Mouse (Mus musculus) T-helper 2 cell (primary cell): ENCODE measurements around the gene Ppp6r1.

Source experiments
- in situ Hi-C: fragments of 300-600 bp; cut with MboI, MseI; formaldehyde crosslinking; loops from one replicate; pipeline ENCODE4 v1.15.1; 2025; ENCODE audit warnings: high pct_unique_total_duplicates

Gene Ppp6r1

GRCm38 (mm10) chr7:4658128-4658907 is 501 bp downstream of the Ppp6r1 start:
- in situ Hi-C loops, result loop anchor here (25.0 kb wide), 1 partner anchor 996 kb away; the partner anchor contains the start of gene Leng1

- in situ Hi-C loops, result loop anchor here (25.0 kb wide), 1 partner anchor 995 kb away; the partner anchor contains the start of gene Leng1
These were observed 1.2 kb downstream of the Ppp6r1 start for GRCm38 (mm10) chr7:4657521-4658127.

DNA sequence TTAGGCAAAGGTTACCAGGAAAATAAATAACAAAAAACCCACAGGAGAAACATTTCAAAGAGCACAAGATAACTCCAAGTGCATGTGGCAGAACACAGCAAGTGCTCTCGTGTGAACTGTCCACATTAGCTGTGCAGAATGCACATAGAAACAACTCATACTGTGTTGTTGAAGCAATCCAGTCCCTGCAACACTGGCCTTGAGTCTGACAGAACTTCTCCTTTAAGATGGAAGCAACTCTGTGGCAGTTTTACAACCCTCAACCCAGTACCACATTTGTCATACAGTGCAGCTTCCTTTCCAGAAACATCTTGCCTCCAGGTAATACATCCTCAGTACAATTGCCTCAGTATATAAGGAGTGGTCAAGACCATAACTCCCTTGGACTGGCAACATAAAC is 2.0 kb downstream of the Ppp6r1 start:
- in situ Hi-C loops, result loop anchor here (25.0 kb wide), 1 partner anchor 995 kb away; the partner anchor contains the start of gene Leng1

- in situ Hi-C loops, result loop anchor here (25.0 kb wide), 1 partner anchor 994 kb away; the partner anchor contains the start of gene Leng1
These were observed 2.9 kb downstream of the Ppp6r1 start for GRCm38 (mm10) chr7:4655916-4656315.

- in situ Hi-C loops, result loop anchor here (25.0 kb wide), 1 partner anchor 993 kb away; the partner anchor contains the start of gene Leng1
These were observed 3.4 kb downstream of the Ppp6r1 start for GRCm38 (mm10) chr7:4655393-4655792.

- in situ Hi-C loops, result loop anchor here (25.0 kb wide), 1 partner anchor 992 kb away; the partner anchor contains the start of gene Leng1
These were observed 4.6 kb downstream of the Ppp6r1 start for GRCm38 (mm10) chr7:4654221-4654620.

DNA sequence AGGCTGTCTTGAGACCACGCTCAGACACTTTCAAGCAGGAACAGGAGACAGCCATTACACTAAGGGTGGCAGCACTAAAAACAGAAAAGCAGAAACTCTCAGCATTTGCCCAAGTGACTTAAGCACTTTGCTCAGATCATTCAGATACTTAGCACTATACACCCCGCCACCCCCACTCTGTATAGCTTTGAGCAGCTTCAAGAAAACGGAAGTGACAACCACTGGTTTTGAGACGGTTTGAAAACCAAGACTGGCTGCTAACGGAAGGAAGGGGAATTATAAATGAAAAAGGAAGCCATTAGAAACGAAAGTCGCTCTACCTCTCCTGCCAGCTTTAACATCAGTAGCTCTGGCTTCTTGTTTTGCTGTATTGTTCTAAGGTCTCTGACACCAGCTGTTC is 5.0 kb downstream of the Ppp6r1 start:
- in situ Hi-C loops, result loop anchor here (25.0 kb wide), 1 partner anchor 991 kb away; the partner anchor contains the start of gene Leng1

DNA sequence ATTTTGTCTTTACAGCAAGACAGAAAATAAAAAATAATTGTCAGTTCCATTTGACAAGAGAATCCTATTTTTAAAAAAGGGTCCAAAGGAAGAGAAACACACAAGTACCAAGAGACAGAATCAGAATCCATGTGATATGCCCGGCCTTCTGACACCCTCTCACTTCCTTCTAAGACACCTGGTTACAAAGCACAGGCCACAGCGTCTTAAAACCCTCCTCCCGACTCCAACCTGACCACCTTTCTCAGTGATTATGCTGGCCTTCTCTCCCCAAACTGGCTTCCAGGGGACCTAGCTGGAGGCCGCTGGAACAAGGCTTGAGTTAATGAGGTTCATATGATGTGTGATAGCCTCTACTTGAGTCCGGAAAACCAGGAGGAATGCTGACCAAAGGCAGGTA is 5.5 kb downstream of the Ppp6r1 start:
- in situ Hi-C loops, result loop anchor here (25.0 kb wide), 1 partner anchor 991 kb away; the partner anchor contains the start of gene Leng1

GRCm38 (mm10) chr7:4652726-4653125 is 6.1 kb downstream of the Ppp6r1 start:
- in situ Hi-C loops, result loop anchor here (25.0 kb wide), 1 partner anchor 990 kb away; the partner anchor contains the start of gene Leng1

- in situ Hi-C loops, result loop anchor here (25.0 kb wide), 1 partner anchor 989 kb away; the partner anchor contains the start of gene Leng1
These were observed 7.2 kb downstream of the Ppp6r1 start for GRCm38 (mm10) chr7:4651581-4651980.

- in situ Hi-C loops, result loop anchor here (25.0 kb wide), 1 partner anchor 1514 kb away; the partner anchor contains the start of genes Zfp444 and Zfp787
These were observed 10.8 kb downstream of the Ppp6r1 start for GRCm38 (mm10) chr7:4647992-4648391.

GRCm38 (mm10) chr7:4647291-4647690 is 11.5 kb downstream of the Ppp6r1 start:
- in situ Hi-C loops, result loop anchor here (25.0 kb wide), 1 partner anchor 1515 kb away; the partner anchor contains the start of genes Zfp444 and Zfp787

DNA sequence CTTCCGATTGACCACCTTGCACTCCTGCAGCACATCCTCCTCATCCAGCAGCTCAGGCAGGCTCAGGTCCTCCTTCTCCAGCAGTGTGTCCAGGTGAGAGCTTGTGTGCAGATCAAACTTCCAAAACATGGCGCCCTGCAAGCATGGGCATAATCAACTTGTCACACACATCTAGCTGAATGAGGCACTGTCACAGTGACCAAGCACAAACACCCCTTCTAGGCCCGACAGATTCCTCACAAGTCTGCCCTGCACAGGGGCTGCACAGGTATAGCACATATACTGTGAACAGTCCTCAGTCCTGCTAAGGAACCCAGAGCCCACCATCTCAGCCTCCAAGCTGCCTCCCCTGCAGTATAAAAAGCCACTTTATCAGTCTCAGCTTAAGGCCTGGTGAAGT is 12.0 kb downstream of the Ppp6r1 start:
- in situ Hi-C loops, result loop anchor here (25.0 kb wide), 1 partner anchor 1515 kb away; the partner anchor contains the start of genes Zfp444 and Zfp787

GRCm38 (mm10) chr7:4643225-4643624 is 15.6 kb downstream of the Ppp6r1 start:
- in situ Hi-C loops, result loop anchor here (25.0 kb wide), 1 partner anchor 1519 kb away; the partner anchor contains the start of genes Zfp444 and Zfp787

GRCm38 (mm10) chr7:4641956-4642355 is 16.9 kb downstream of the Ppp6r1 start:
- in situ Hi-C loops, result loop anchor here (25.0 kb wide), 1 partner anchor 1520 kb away; the partner anchor contains the start of genes Zfp444 and Zfp787

DNA sequence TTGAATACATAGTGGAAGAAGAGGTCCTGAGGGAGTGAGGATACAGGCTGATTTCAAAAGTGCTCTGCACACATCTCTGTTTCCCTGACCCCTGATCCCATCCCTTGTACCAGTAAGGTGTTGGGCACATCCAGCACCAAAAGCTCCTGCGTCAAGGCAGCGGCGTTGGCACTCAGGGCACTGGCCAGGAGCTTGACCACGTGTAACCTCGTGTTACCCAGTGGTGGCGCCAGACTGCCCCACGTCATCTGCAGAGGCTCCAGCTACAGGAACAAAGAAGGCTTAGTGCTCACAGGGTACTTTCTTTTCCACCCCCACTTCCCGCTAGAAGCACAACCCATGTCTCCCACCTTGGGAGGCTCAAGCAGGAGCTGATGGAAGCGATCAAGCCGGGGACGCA is 17.7 kb downstream of the Ppp6r1 start:
- in situ Hi-C loops, result loop anchor here (25.0 kb wide), 1 partner anchor 1521 kb away; the partner anchor contains the start of genes Zfp444 and Zfp787

- in situ Hi-C loops, result loop anchor here (25.0 kb wide), 1 partner anchor 1526 kb away; the partner anchor contains the start of genes Zfp444 and Zfp787
These were observed 22.6 kb downstream of the Ppp6r1 start for GRCm38 (mm10) chr7:4636179-4636578.

DNA sequence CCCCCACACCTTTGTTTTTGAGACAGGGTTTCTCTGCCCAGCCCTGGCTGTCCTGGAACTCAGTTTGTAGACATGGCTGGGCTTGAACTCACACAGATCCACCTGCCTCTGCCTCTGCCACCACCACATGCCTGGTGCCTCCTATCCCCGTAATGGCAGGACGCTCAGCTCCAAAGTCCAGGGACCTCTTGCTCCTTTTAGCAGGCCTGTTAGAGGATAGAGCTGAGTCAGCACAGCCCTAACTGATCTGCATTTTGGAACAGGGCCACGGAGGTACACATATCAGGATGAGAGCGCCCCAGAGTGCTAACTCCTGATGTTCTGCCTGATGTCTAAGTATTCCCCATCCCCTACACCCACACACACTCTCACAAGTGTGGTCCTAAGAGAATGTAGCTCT is 27.8 kb downstream of the Ppp6r1 start, which contains the start of gene Tmem86b:
Gene Tmem86b, minus strand, starts transcription at position 392 of the 400 bp plus-strand sequence.
- in situ Hi-C loops, result loop anchor here (25.0 kb wide), 1 partner anchor 1531 kb away; the partner anchor contains the start of genes Zfp444 and Zfp787

- in situ Hi-C loops, result loop anchor here (25.0 kb wide), 1 partner anchor 1532 kb away; the partner anchor contains the start of genes Zfp444 and Zfp787
These were observed 28.6 kb downstream of the Ppp6r1 start for GRCm38 (mm10) chr7:4630198-4630597.

- in situ Hi-C loops, result loop anchor here (5.0 to 25.0 kb wide), 2 partner anchors 77 to 1533 kb away; partner anchors contain the start of genes Zfp444 and Zfp787
These were observed 29.2 kb downstream of the Ppp6r1 start for GRCm38 (mm10) chr7:4629586-4629985.

- in situ Hi-C loops, result loop anchor here (5.0 to 25.0 kb wide), 2 partner anchors 74 to 1536 kb away; partner anchors contain the start of genes Zfp444 and Zfp787
These were observed 32.9 kb downstream of the Ppp6r1 start for GRCm38 (mm10) chr7:4625928-4626327.
